8 mouse cellular contexts compared by ENCODE assay signal in genomic region chr19:45363384-45363926, GRCm38 (mm10). TPM values are rescaled to one million over a fixed set of nuclear protein-coding genes. Genes with fewer than 3 reads are reported as not detected.
DNase-seq lines count a peak whose midpoint lies in the region; ATAC-seq lines count a peak whose summit lies in the region.

TSS of gene Btrc (plus strand) at chr19:45363734.

- no peak within 1 kb of the TSS for H3K27ac ChIP-seq in brown adipose tissue, adult 24 weeks (replicated peaks; ENCODE audit: low read depth, low read length)
- H3K27ac ChIP-seq in heart, embryonic 13.5 days (replicated peaks): peak within 1 kb of the TSS; percentile 95
- peak within 1 kb of the TSS; percentile 81 for H3K27ac ChIP-seq in liver, embryonic 12.5 days
- peak within 1 kb of the TSS; percentile 92 for H3K27ac ChIP-seq in stomach, embryonic 15.5 days

- DNase-seq in CD4-positive, CD25-positive, alpha-beta regulatory T cell, adult 2 months (ENCODE audit: low read depth, low spot score): peak; percentile 100
- peak; percentile 97 for DNase-seq in fat pad, adult 2 months (ENCODE audit: extremely low read depth, low read depth, low spot score)
- DNase-seq in kidney, postnatal 10 days: peak; percentile 100
- peak; percentile 99 to 100 for DNase-seq in natural killer cell, adult 2 months (ENCODE audit: low spot score in 2 of 2)

- peak; percentile 96 for ATAC-seq in heart, embryonic 13.5 days (ENCODE audit: extremely low read depth, insufficient number of reproducible peaks, low FRiP score, low TSS enrichment)
- ATAC-seq in liver, embryonic 12.5 days: peak; percentile 98
- peak; percentile 98 for ATAC-seq in stomach, embryonic 15.5 days (ENCODE audit: insufficient read depth, low FRiP score, low read depth)

- H3K9ac ChIP-seq in heart, embryonic 13.5 days: peak within 1 kb of the TSS; percentile 92
- H3K9ac ChIP-seq in liver, embryonic 12.5 days: peak within 1 kb of the TSS; percentile 89
- H3K9ac ChIP-seq in stomach, embryonic 15.5 days: peak within 1 kb of the TSS; percentile 83

- no peaks in the 10 kb centered on the region for H3K27me3 ChIP-seq in heart, embryonic 13.5 days (replicated peaks)
- 0 out of 2 replicates have a peak, but pooled peaks cover 5% of the 10 kb centered on the region for H3K27me3 ChIP-seq in liver, embryonic 12.5 days (replicated peaks)
- no peaks in the 10 kb centered on the region for H3K27me3 ChIP-seq in stomach, embryonic 15.5 days (replicated peaks)

- H3K36me3 ChIP-seq in heart, embryonic 13.5 days: peaks cover 15% of the 10 kb centered on the region
- H3K36me3 ChIP-seq in liver, embryonic 12.5 days: peaks cover 10% of the 10 kb centered on the region; the same call in 1 of the 2 replicates
- H3K36me3 ChIP-seq in stomach, embryonic 15.5 days: no peaks in the 10 kb centered on the region

- H3K4me1 ChIP-seq in brown adipose tissue, adult 24 weeks (ENCODE audit: control insufficient read depth, insufficient read depth, insufficient read length, low read length): peaks cover 4% of the 10 kb centered on the region; the same call in 1 of the 2 replicates
- H3K4me1 ChIP-seq in heart, embryonic 13.5 days: peaks cover 21% of the 10 kb centered on the region
- peaks cover 47% of the 10 kb centered on the region for H3K4me1 ChIP-seq in liver, embryonic 12.5 days
- no peaks in the 10 kb centered on the region for H3K4me1 ChIP-seq in stomach, embryonic 15.5 days

- H3K4me3 ChIP-seq in brown adipose tissue, adult 24 weeks (ENCODE audit: insufficient read depth, low read depth, low read length): peak within 1 kb of the TSS; percentile 78
- peak within 1 kb of the TSS; percentile 90 for H3K4me3 ChIP-seq in heart, embryonic 13.5 days
- peak within 1 kb of the TSS; percentile 82 for H3K4me3 ChIP-seq in liver, embryonic 12.5 days
- peak within 1 kb of the TSS; percentile 92 for H3K4me3 ChIP-seq in stomach, embryonic 15.5 days (replicated peaks)

- H3K4me2 ChIP-seq in heart, embryonic 13.5 days: peak within 1 kb of the TSS; percentile 87
- peak within 1 kb of the TSS; percentile 80 for H3K4me2 ChIP-seq in liver, embryonic 12.5 days
- peak within 1 kb of the TSS; percentile 82 for H3K4me2 ChIP-seq in stomach, embryonic 15.5 days

- no peaks in the 10 kb centered on the region for H3K9me3 ChIP-seq in heart, embryonic 13.5 days
- no peaks in the 10 kb centered on the region for H3K9me3 ChIP-seq in liver, embryonic 12.5 days (replicated peaks)
- H3K9me3 ChIP-seq in stomach, embryonic 15.5 days: no peaks in the 10 kb centered on the region

- under 1% methylated on average over 42 of the region's 42 CpGs for WGBS in heart, embryonic 13.5 days
- WGBS in liver, embryonic 12.5 days (ENCODE audit: insufficient replicate concordance): under 1% methylated on average over 42 of the region's 42 CpGs
- under 1% methylated on average over 42 of the region's 42 CpGs for WGBS in stomach, embryonic 15.5 days

RNA-seq across cellular contexts. Expression of gene Btrc, which starts in this region (rescaled TPM):
- polyA plus RNA-seq in brown adipose tissue, adult 24 weeks (2012; ENCODE audit: insufficient read depth, insufficient read length, missing spikeins): 9.3 and 9.7 TPM in 2 replicates
- polyA plus RNA-seq in heart, embryonic 13.5 days (2015; fragmentation: Nextera tagmentation; extraction: Ambion mirVana): 34.2 and 37.9 TPM in 2 replicates
- polyA plus RNA-seq in liver, embryonic 12.5 days (2016; fragmentation: Nextera tagmentation; extraction: Ambion mirVana): 48.9 and 49.1 TPM in 2 replicates
- 37.4 and 39.4 TPM in 2 replicates for polyA plus RNA-seq in stomach, embryonic 15.5 days (2015; fragmentation: Nextera tagmentation; extraction: Ambion mirVana)
